Mouse (Mus musculus) mesoderm, embryonic 11.5 days (tissue): ENCODE measurements at regions not wholly inside any gene's neighbourhood (a gene's known extent, or its start where the extent isn't known, plus 50 kb on each side); places are given as distances from the start of the nearest gene placed in this dataset.

Experiments used
- DNase-seq: peaks from one replicate; pipeline ENCODE4 v3.0.0-alpha.2; 2012; ENCODE audit warnings: low read depth, low spot score

- no peak for DNase-seq
Observed at GRCm38 (mm10) chr7:133469106-133469505, 132.9 kb downstream of the Tex36 start.

GRCm38 (mm10) chr7:133468346-133468745 lies 133.6 kb downstream of the Tex36 start:
- no peak for DNase-seq

- DNase-seq: no peak
Observed at GRCm38 (mm10) chr7:133467579-133467978, 134.4 kb downstream of the Tex36 start.

- no peak for DNase-seq
Observed at GRCm38 (mm10) chr7:133459306-133459705, 142.7 kb downstream of the Tex36 start.

GRCm38 (mm10) chr7:133457436-133458324 lies 144.3 kb downstream of the Tex36 start:
- DNase-seq: peak; percentile 57

GRCm38 (mm10) chr7:133450246-133450645 lies 151.7 kb downstream of the Tex36 start:
- DNase-seq: no peak

GRCm38 (mm10) chr7:133447079-133447478 lies 154.9 kb downstream of the Tex36 start:
- DNase-seq: no peak

GRCm38 (mm10) chr7:133441661-133442060 lies 160.3 kb downstream of the Tex36 start:
- no peak for DNase-seq

GRCm38 (mm10) chr7:133441169-133441568 lies 160.8 kb downstream of the Tex36 start:
- no peak for DNase-seq

- no peak for DNase-seq
Observed at GRCm38 (mm10) chr7:133440711-133441110, 161.2 kb downstream of the Tex36 start.

- no peak for DNase-seq
Observed at GRCm38 (mm10) chr7:133440086-133440485, 161.9 kb downstream of the Tex36 start.

- no peak for DNase-seq
Observed at GRCm38 (mm10) chr7:133438631-133439030, 163.3 kb downstream of the Tex36 start.

GRCm38 (mm10) chr7:133437866-133438265 lies 164.1 kb downstream of the Tex36 start:
- peak; percentile 27 for DNase-seq

GRCm38 (mm10) chr7:133435596-133436357 lies 166.2 kb downstream of the Tex36 start:
- no peak for DNase-seq

GRCm38 (mm10) chr7:133434027-133434820 lies 167.7 kb downstream of the Tex36 start:
- DNase-seq: no peak

- no peak for DNase-seq
Observed at GRCm38 (mm10) chr7:133432343-133432742, 169.6 kb downstream of the Tex36 start.

- DNase-seq: no peak
Observed at GRCm38 (mm10) chr7:133402072-133402471, 199.9 kb downstream of the Tex36 start.

- no peak for DNase-seq
Observed at GRCm38 (mm10) chr7:133400691-133401090, 201.3 kb downstream of the Tex36 start.

GRCm38 (mm10) chr7:133388716-133389115 lies 213.2 kb downstream of the Tex36 start:
- no peak for DNase-seq

- no peak for DNase-seq
Observed at GRCm38 (mm10) chr7:133382032-133382712, 219.8 kb downstream of the Tex36 start.

- no peak for DNase-seq
Observed at GRCm38 (mm10) chr7:133379373-133379772, 222.6 kb downstream of the Tex36 start.
